Mouse (Mus musculus): Measurements from ENCODE around the gene Cept1.
"Not testable (repeated sequence)": the region's sequence is repeated elsewhere in the genome, so short reads cannot be mapped to it uniquely, and the experiment has no call there.

Cept1 gene

GRCm38 (mm10) chr3:106547171-106547923, at the start of gene Cept1, which contains the start of gene Dram2:
Cept1 (minus strand) TSS chr3:106547802.
Dram2 (plus strand) TSS chr3:106547798.
- peak; percentile 85 for DNase-seq (ENCODE audit: low read depth, low spot score)

- not testable (repeated sequence) for DNase-seq (ENCODE audit: low read depth, low spot score)
These were observed 46.0 kb upstream of the Cept1 start for GRCm38 (mm10) chr3:106593631-106594030.

- no peak for DNase-seq (ENCODE audit: low read depth, low spot score)
These were observed 31.7 kb upstream of the Cept1 start for GRCm38 (mm10) chr3:106579296-106579695.

- no peak for DNase-seq (ENCODE audit: low read depth, low spot score)
These were observed 25.6 kb upstream of the Cept1 start for GRCm38 (mm10) chr3:106573191-106573590.

- no peak for DNase-seq (ENCODE audit: low read depth, low spot score)
These were observed 18.3 kb upstream of the Cept1 start for GRCm38 (mm10) chr3:106565876-106566275.

GRCm38 (mm10) chr3:106558271-106558670, 10.7 kb upstream of the Cept1 start:
- no peak for DNase-seq (ENCODE audit: low read depth, low spot score)

GRCm38 (mm10) chr3:106555743-106556250, 8.2 kb upstream of the Cept1 start:
- DNase-seq (ENCODE audit: low read depth, low spot score): no peak

GRCm38 (mm10) chr3:106553411-106553810, 5.8 kb upstream of the Cept1 start:
- no peak for DNase-seq (ENCODE audit: low read depth, low spot score)

- DNase-seq (ENCODE audit: low read depth, low spot score): no peak
These were observed 1.4 kb upstream of the Cept1 start for GRCm38 (mm10) chr3:106548971-106549370.

- DNase-seq (ENCODE audit: low read depth, low spot score): peak; percentile 8
These were observed 430 bp upstream of the Cept1 start for GRCm38 (mm10) chr3:106547924-106548539.

GRCm38 (mm10) chr3:106544721-106545316, 2.8 kb downstream of the Cept1 start:
- DNase-seq (ENCODE audit: low read depth, low spot score): no peak

GRCm38 (mm10) chr3:106533277-106533676, 14.3 kb downstream of the Cept1 start:
- DNase-seq (ENCODE audit: low read depth, low spot score): no peak

GRCm38 (mm10) chr3:106528032-106528431, 19.6 kb downstream of the Cept1 start:
- no peak for DNase-seq (ENCODE audit: low read depth, low spot score)

- no peak for DNase-seq (ENCODE audit: low read depth, low spot score)
These were observed 21.2 kb downstream of the Cept1 start for GRCm38 (mm10) chr3:106526411-106526810.

GRCm38 (mm10) chr3:106522730-106523129, 24.9 kb downstream of the Cept1 start:
- no peak for DNase-seq (ENCODE audit: low read depth, low spot score)

- DNase-seq (ENCODE audit: low read depth, low spot score): no peak
These were observed 32.6 kb downstream of the Cept1 start for GRCm38 (mm10) chr3:106515016-106515415.

GRCm38 (mm10) chr3:106510669-106511068, 36.9 kb downstream of the Cept1 start:
- no peak for DNase-seq (ENCODE audit: low read depth, low spot score)

GRCm38 (mm10) chr3:106502892-106503291, 44.7 kb downstream of the Cept1 start:
- no peak for DNase-seq (ENCODE audit: low read depth, low spot score)

GRCm38 (mm10) chr3:106500510-106500909, 47.1 kb downstream of the Cept1 start:
- DNase-seq (ENCODE audit: low read depth, low spot score): no peak

GRCm38 (mm10) chr3:106496996-106497395, 50.6 kb downstream of the Cept1 start:
- no peak for DNase-seq (ENCODE audit: low read depth, low spot score)

- DNase-seq (ENCODE audit: low read depth, low spot score): no peak
These were observed 51.4 kb downstream of the Cept1 start for GRCm38 (mm10) chr3:106496045-106496721.

Data from retina, adult 2 months (tissue).